Mouse (Mus musculus): ENCODE data around the gene B020031M17Rik. TPM values are rescaled to one million over a fixed set of nuclear protein-coding genes. Genes with fewer than 3 reads are reported as not detected.
"Not testable (repeated sequence)": the region's sequence is repeated elsewhere in the genome, so short reads cannot be mapped to it uniquely, and the experiment has no call there.

The B020031M17Rik gene
- polyA plus RNA-seq, 1 experiment from 2014 or later, result not detected

DNA sequence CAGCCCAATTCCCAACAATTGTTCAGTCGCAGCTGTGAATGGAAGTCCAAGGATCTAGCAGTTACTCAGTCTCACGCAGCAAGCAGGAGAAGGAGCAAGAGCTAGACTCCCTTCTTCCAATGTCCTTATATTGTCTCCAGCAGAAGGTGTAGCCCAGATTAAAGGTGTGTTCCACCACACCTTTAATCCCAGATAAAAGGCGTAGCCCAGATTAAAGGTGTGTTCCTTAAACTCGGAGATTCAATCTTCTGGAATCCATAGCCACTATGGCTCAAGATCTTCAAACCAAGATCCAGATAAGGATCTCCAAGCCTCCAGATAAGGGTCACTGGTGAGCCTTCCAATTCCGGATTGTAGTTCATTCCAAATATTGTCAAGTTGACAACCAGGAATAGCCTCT is 21.4 kb downstream of the B020031M17Rik start, which contains the start of gene Gm21761:
Gene Gm21761, minus strand, starts transcription at position 101 of the 400 bp plus-strand sequence.
- not testable (repeated sequence) for ATAC-seq (ENCODE audit: insufficient number of reproducible peaks, insufficient read depth, low FRiP score, low TSS enrichment); H3K4me3 ChIP-seq; H3K36me3 ChIP-seq; H3K9me3 ChIP-seq; H3K27ac ChIP-seq; H3K4me1 ChIP-seq; H3K4me2 ChIP-seq (replicated peaks); H3K9ac ChIP-seq; H3K27me3 ChIP-seq
- WGBS, result no CpG with 5 or more reads among the region's 5 CpGs

GRCm38 (mm10) chr13:119924597-119925340 is 25.8 kb downstream of the B020031M17Rik start:
- H3K9me3 ChIP-seq; H3K36me3 ChIP-seq; H3K4me3 ChIP-seq; H3K4me2 ChIP-seq (replicated peaks); ATAC-seq (ENCODE audit: insufficient number of reproducible peaks, insufficient read depth, low FRiP score, low TSS enrichment); H3K4me1 ChIP-seq; H3K27ac ChIP-seq; H3K9ac ChIP-seq; H3K27me3 ChIP-seq: not testable (repeated sequence)
- WGBS, result 87% methylated on average over 3 of the region's 3 CpGs

GRCm38 (mm10) chr13:119916966-119917722 is 33.5 kb downstream of the B020031M17Rik start:
- H3K9me3 ChIP-seq; H3K4me2 ChIP-seq (replicated peaks); ATAC-seq (ENCODE audit: insufficient number of reproducible peaks, insufficient read depth, low FRiP score, low TSS enrichment); H3K36me3 ChIP-seq; H3K27me3 ChIP-seq; H3K27ac ChIP-seq; H3K9ac ChIP-seq; H3K4me3 ChIP-seq; H3K4me1 ChIP-seq: not testable (repeated sequence)
- WGBS, result 80% methylated on average over 4 of the region's 5 CpGs

- not testable (repeated sequence) for ATAC-seq (ENCODE audit: insufficient number of reproducible peaks, insufficient read depth, low FRiP score, low TSS enrichment); H3K27ac ChIP-seq
- 66% methylated on average over 2 of the region's 2 CpGs for WGBS
Observed at GRCm38 (mm10) chr13:119916449-119916848, 34.2 kb downstream of the B020031M17Rik start.

More at GRCm38 (mm10) chr13:119916449-119916848, 34.2 kb downstream of the B020031M17Rik start:
- not testable (repeated sequence) for H3K27me3 ChIP-seq; H3K36me3 ChIP-seq; H3K4me3 ChIP-seq; H3K4me2 ChIP-seq (replicated peaks); H3K9me3 ChIP-seq; H3K9ac ChIP-seq; H3K4me1 ChIP-seq

Other genes with a start within 250 kb of the B020031M17Rik start
- gene Nim1k, start 194.9 kb downstream of the B020031M17Rik start, polyA plus RNA-seq (2016; fragmentation: Nextera tagmentation; extraction: Ambion mirVana), result 1.1 and 1.3 TPM in 2 replicates
- gene Zfp131, start 159.9 kb downstream of the B020031M17Rik start, polyA plus RNA-seq (2016; fragmentation: Nextera tagmentation; extraction: Ambion mirVana), result 49.8 and 50.1 TPM in 2 replicates
- not detected in 2 replicates for gene AF067063, start 120.6 kb downstream of the B020031M17Rik start, polyA plus RNA-seq (2016; fragmentation: Nextera tagmentation; extraction: Ambion mirVana)
- gene D13Ertd608e, start 114.8 kb downstream of the B020031M17Rik start, polyA plus RNA-seq (2016; fragmentation: Nextera tagmentation; extraction: Ambion mirVana), result not detected in 2 replicates
- gene Tcstv1, start 56.0 kb downstream of the B020031M17Rik start, polyA plus RNA-seq (2016; fragmentation: Nextera tagmentation; extraction: Ambion mirVana), result not detected in 2 replicates
- not detected in 2 replicates for gene Gm21761, start 21.5 kb downstream of the B020031M17Rik start, polyA plus RNA-seq (2016; fragmentation: Nextera tagmentation; extraction: Ambion mirVana)
- not detected in 2 replicates for gene Gm36079, start 76.2 kb upstream of the B020031M17Rik start, polyA plus RNA-seq (2016; fragmentation: Nextera tagmentation; extraction: Ambion mirVana)
- gene Gm21188, start 101.4 kb upstream of the B020031M17Rik start, polyA plus RNA-seq (2016; fragmentation: Nextera tagmentation; extraction: Ambion mirVana), result not detected in 2 replicates
- gene Gm20767, start 189.4 kb upstream of the B020031M17Rik start, polyA plus RNA-seq (2016; fragmentation: Nextera tagmentation; extraction: Ambion mirVana), result not detected in 2 replicates
- gene Gm21818, start 221.6 kb upstream of the B020031M17Rik start, polyA plus RNA-seq (2016; fragmentation: Nextera tagmentation; extraction: Ambion mirVana), result not detected in 2 replicates